Mouse (Mus musculus) erythroblast, embryonic 14.5 days (primary cell): ENCODE results near the gene Olfr888.

Experiments
- GATA1 ChIP-seq: IDR thresholded peaks from 2 replicates; pipeline ENCODE4 v1.6.1; 2012; ENCODE audit warnings: low read length, inconsistent platforms, mixed read lengths
- TAL1 ChIP-seq: IDR thresholded peaks from 3 replicates; pipeline ENCODE4 v1.6.1; 2012; ENCODE audit warnings: low read length, inconsistent platforms, mixed read lengths

GRCm38 (mm10) chr9:38061022-38061421 is 46.9 kb upstream of the Olfr888 start, which contains the start of gene Olfr885:
- TF ChIP-seq GATA1 (no peak), TAL1 (no peak)
